Mouse (Mus musculus) heart, postnatal 0 days (tissue): ENCODE measurements around the gene Cdkn2aipnl. TPM values are rescaled to one million over a fixed set of nuclear protein-coding genes. Genes with fewer than 3 reads are reported as not detected.

Experiments
- ATAC-seq: fragments of 200-750 bp; cut with Nextera tagmentation; 2 replicates; pipeline ENCODE4 v1.8.0; 2017; ENCODE audit warnings: low read depth, moderate number of reproducible peaks, moderate library complexity; ENCODE audit not compliant: insufficient read depth
- DNase-seq: peaks from one replicate; pipeline ENCODE4 v3.0.0-alpha.2; 2016; ENCODE audit warnings: low spot score
- H3K27ac ChIP-seq: fragments of 300-500 bp; sonication (generic); 2 replicates; pipeline ENCODE4 v1.5.1; 2014; ENCODE audit warnings: low read depth, mild to moderate bottlenecking
- H3K27me3 ChIP-seq: fragments of 300-500 bp; sonication (generic); 2 replicates; pipeline ENCODE4 v1.6.1; 2014; ENCODE audit warnings: low read length, mixed read lengths; ENCODE audit not compliant: control insufficient read depth, insufficient read depth
- H3K36me3 ChIP-seq: fragments of 300-500 bp; sonication (generic); replicated peaks from 2 replicates; pipeline ENCODE4 v1.6.1; 2014; ENCODE audit warnings: low read length, mixed read lengths; ENCODE audit not compliant: control insufficient read depth, insufficient read depth
- H3K4me1 ChIP-seq: fragments of 300-500 bp; sonication (generic); 2 replicates; pipeline ENCODE4 v1.6.1; 2014; ENCODE audit warnings: antibody characterized with exemption; ENCODE audit not compliant: control insufficient read depth, insufficient read depth
- H3K4me2 ChIP-seq: fragments of 300-500 bp; sonication (generic); 2 replicates; pipeline ENCODE4 v1.6.1; 2014; ENCODE audit warnings: low read depth, mild to moderate bottlenecking, low read length, moderate library complexity
- H3K4me3 ChIP-seq: fragments of 300-500 bp; sonication (generic); 2 replicates; pipeline ENCODE4 v1.5.1; 2014; ENCODE audit warnings: low read depth, low read length
- H3K9ac ChIP-seq: fragments of 300-500 bp; sonication (generic); replicated peaks from 2 replicates; pipeline ENCODE4 v1.6.1; 2014; ENCODE audit warnings: low read depth, low read length, mixed read lengths
- H3K9me3 ChIP-seq: fragments of 300-500 bp; sonication (generic); replicated peaks from 2 replicates; pipeline ENCODE4 v1.6.1; 2016; ENCODE audit warnings: low read length; ENCODE audit not compliant: control insufficient read depth
- CTCF ChIP-seq: IDR thresholded peaks from 2 replicates; pipeline ENCODE4 v1.5.1; 2016; ENCODE audit warnings: antibody characterized with exemption, control low read depth, low read depth
- EP300 ChIP-seq: IDR thresholded peaks from 2 replicates; pipeline ENCODE4 v1.6.1; 2016; ENCODE audit warnings: antibody characterized with exemption, low read depth
- WGBS: fragments of 180-500 bp; shearing (Covaris S2); extraction: QIAGEN DNeasy Blood & Tissue Kit; methylation state at CpG from one replicate; pipeline ENCODE4 v1.1.7; 2014; 5-methylcytosine and 5-hydroxymethylcytosine counted together
- polyA plus RNA-seq: library from polyadenylated mRNA; unstranded; fragments of >200 nt; fragmentation: Nextera tagmentation; extraction: Ambion mirVana; gene quantifications from 2 replicates; pipeline ENCODE4 v1.2.1, GENCODE M21; 2015
- total RNA-seq: library from RNA; depleted of rRNA; stranded (reverse); fragments of >200 nt; gene quantifications from 2 replicates; pipeline ENCODE4 v1.2.3, GENCODE M21; 2014; ENCODE audit warnings: low replicate concordance

The Cdkn2aipnl gene
- total and polyA plus RNA-seq, 2 experiments from 2014 or later, result 37.6 to 40.7 TPM

DNA sequence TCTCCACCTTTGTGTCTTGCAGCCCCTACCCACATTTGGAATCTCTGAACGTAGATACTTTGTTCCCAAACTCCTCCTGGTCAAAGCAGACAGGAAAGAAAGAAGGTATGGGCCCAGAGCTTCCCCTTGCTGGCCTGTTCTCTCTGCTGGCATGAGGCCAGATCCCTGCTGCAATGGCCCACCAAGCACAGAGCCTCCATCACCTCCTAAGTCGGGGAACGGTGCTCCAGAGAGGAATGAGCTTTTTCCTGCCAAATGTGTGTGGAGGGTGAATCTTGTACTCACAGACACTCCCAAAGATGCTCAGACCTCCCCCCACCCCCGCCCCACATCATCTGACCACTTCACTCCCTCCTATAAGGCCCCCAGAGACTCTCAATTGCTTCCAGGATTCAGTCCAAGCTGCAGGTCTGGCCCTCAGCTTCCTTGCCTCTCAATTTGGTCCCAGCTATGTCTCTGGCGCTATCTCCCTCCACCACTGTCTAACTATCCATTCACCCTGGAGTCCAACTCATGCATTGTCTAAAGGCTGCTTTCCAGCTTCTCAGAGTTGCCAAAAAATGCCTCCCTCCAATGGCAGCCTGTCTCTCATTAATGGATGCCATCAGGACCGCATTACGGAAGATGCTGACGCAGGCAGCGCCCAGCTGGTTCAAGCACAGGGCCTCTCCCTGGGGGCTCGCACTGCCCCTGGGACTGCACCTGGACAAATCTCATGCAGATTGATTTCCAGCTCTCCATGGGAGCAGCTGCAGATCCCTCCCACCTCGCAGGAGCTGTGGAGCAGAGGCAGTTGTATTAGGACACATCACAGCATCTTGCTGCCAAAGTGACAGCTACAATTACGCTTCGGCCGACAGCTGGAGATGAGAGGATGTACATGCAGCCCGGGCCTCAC lies 24.6 kb upstream of the Cdkn2aipnl start:
- no peaks in the 10 kb centered on the region for H3K9me3 ChIP-seq
- H3K9ac ChIP-seq, result no peak overlapping the region
- H3K4me1 ChIP-seq, result peaks cover 10% of the 10 kb centered on the region
- no peaks in the 10 kb centered on the region; the same call in 1 of the 2 replicates for H3K27me3 ChIP-seq
- no peak overlapping the region for H3K4me2 ChIP-seq
- DNase-seq, result no peak
- TF ChIP-seq CTCF (no peak), EP300 (no peak)
- H3K27ac ChIP-seq, result no peak overlapping the region
- ATAC-seq, result no peak
- WGBS, result 69% methylated on average over 15 of the region's 15 CpGs
- no peaks in the 10 kb centered on the region for H3K36me3 ChIP-seq
- no peak overlapping the region for H3K4me3 ChIP-seq

DNA sequence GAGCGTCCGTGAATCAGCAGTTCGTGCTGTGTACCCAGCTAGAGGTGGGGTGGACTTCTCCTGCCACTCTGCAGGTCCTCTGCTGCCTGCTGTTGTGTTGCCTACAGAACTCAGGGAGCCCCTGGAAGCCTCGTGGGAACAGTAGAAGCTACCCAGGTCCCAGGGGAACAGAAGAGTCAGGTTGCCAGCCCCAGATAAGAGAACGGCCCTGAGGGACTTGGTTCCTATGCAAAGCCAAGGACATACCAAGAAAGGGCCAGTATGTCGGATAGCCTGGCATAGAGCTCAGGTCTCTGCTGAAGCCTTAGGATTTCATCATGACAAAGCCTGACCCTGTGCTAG lies 24.0 kb upstream of the Cdkn2aipnl start:
- ATAC-seq (no peak), DNase-seq (no peak)
- peaks cover 10% of the 10 kb centered on the region for H3K4me1 ChIP-seq
- no peak overlapping the region for H3K9ac ChIP-seq
- no peak overlapping the region for H3K4me3 ChIP-seq
- no peak for TF ChIP-seq CTCF
- TF ChIP-seq EP300, result no peak
- no peaks in the 10 kb centered on the region for H3K9me3 ChIP-seq
- no peak overlapping the region for H3K4me2 ChIP-seq
- no peaks in the 10 kb centered on the region; the same call in 1 of the 2 replicates for H3K27me3 ChIP-seq
- WGBS, result 54% methylated on average over 6 of the region's 6 CpGs
- H3K36me3 ChIP-seq, result no peaks in the 10 kb centered on the region
- no peak overlapping the region for H3K27ac ChIP-seq

DNA sequence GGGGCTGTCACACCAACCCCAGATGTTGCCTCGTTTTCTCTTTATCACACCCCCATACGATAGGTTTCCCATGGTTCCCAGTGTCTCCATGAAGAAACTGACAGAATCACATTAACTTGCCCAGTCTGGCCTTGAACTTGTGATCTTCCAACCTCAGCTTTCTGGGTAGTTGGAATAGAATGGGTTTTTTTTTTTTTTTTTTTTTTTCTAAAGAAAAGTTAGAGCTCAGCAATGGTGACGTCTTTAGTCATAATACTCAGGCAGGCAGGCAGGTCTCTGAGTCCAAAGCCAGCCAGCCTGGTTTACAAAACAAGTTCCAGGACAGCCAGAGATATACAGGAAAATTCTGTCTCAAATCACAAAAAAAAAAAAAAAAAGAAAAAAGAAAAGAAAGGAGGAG lies 23.2 kb upstream of the Cdkn2aipnl start:
- DNase-seq (no peak), ATAC-seq (no peak)
- Histone ChIP-seq H3K27me3 (no peaks in the 10 kb centered on the region; the same call in 1 of the 2 replicates), H3K4me3 (no peak overlapping the region), H3K4me2 (no peak overlapping the region), H3K4me1 (peaks cover 10% of the 10 kb centered on the region), H3K27ac (no peak overlapping the region), H3K9ac (no peak overlapping the region), H3K9me3 (no peaks in the 10 kb centered on the region), H3K36me3 (no peaks in the 10 kb centered on the region)
- 92% methylated on average over 3 of the region's 3 CpGs for WGBS
- TF ChIP-seq CTCF, result no peak
- TF ChIP-seq EP300, result no peak

DNA sequence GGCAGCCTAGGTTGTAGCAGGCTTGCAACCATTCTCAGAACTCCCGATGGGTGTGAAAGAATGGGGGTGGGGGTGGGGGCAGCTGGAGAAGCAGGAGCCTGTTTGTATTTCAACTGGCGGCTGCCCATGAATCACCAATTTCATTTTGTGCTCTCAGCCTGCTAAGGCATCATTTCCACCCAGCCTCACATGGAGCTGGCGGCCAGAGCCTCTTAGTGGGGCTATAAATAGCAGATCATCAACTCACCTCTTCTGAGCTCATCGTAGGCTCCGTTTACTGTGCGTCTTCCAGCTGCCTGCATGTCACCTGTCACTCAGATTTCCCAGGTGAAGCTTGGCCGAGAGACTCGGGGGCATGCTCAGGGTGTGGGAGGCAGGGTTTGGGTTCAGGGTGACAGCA lies 21.9 kb upstream of the Cdkn2aipnl start:
- peak overlapping the region; percentile 68 for H3K27ac ChIP-seq
- H3K9ac ChIP-seq, result no peak overlapping the region
- DNase-seq (peak; percentile 52), ATAC-seq (peak; percentile 72)
- no peaks in the 10 kb centered on the region for H3K9me3 ChIP-seq
- H3K4me2 ChIP-seq, result peak overlapping the region; percentile 29
- H3K4me3 ChIP-seq, result no peak overlapping the region
- H3K36me3 ChIP-seq, result no peaks in the 10 kb centered on the region
- WGBS, result 8% methylated on average over 8 of the region's 8 CpGs
- peaks cover 7% of the 10 kb centered on the region for H3K4me1 ChIP-seq
- no peaks in the 10 kb centered on the region; the same call in 1 of the 2 replicates for H3K27me3 ChIP-seq
- TF ChIP-seq CTCF (no peak), EP300 (no peak)

DNA sequence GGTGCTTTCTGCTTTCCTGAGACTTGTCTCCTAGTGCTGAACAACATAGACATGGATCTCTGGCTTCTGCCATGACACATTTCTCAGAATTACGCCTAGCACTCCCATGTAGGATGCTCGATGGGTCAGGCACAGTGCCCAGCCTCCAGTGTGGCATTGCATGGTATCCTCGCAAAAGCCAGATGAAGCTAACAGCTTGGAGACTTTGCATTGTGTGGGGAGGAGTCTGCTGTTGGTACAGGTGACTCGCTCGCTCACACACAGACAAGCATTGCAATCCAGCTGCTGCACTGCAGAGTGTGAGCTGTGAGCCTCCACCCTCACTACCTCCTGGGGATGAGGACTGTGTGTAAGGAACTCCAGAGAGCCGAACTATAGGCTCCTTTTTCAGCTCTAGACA lies 21.3 kb upstream of the Cdkn2aipnl start:
- no peaks in the 10 kb centered on the region for H3K36me3 ChIP-seq
- TF ChIP-seq CTCF, result no peak
- H3K9ac ChIP-seq, result no peak overlapping the region
- no peak overlapping the region for H3K4me3 ChIP-seq
- H3K4me1 ChIP-seq, result peaks cover 7% of the 10 kb centered on the region
- DNase-seq (no peak), ATAC-seq (no peak)
- H3K9me3 ChIP-seq, result no peaks in the 10 kb centered on the region
- peak overlapping the region; percentile 68; the same call in 1 of the 2 replicates for H3K27ac ChIP-seq
- H3K27me3 ChIP-seq, result no peaks in the 10 kb centered on the region; the same call in 1 of the 2 replicates
- H3K4me2 ChIP-seq, result no peak overlapping the region
- 68% methylated on average over 6 of the region's 6 CpGs for WGBS
